Mouse (Mus musculus) adrenal gland, adult 2 months (tissue): Measurements from ENCODE around the gene Rad51b. TPM values are rescaled to one million over a fixed set of nuclear protein-coding genes. Genes with fewer than 3 reads are reported as not detected.
A peak's percentile ranks its signal among the peaks of the same experiment; 100 is the strongest.

ENCODE experiments used
- DNase-seq: peaks from one replicate; pipeline ENCODE4 v3.0.0; 2021
- polyA plus RNA-seq: library from polyadenylated mRNA; depleted of rRNA; stranded (reverse); fragments of >200 nt; gene quantifications from 2 replicates; pipeline ENCODE4 v1.2.3, GENCODE M21; 2012
- total RNA-seq, 2 experiments: library from RNA; stranded (reverse); gene quantifications; 2 replicates each; pipeline ENCODE4 v1.2.3; 2021

Gene Rad51b
- total and polyA plus RNA-seq, 3 experiments, result 0.08 to 0.49 (median 0.45) TPM

DNA sequence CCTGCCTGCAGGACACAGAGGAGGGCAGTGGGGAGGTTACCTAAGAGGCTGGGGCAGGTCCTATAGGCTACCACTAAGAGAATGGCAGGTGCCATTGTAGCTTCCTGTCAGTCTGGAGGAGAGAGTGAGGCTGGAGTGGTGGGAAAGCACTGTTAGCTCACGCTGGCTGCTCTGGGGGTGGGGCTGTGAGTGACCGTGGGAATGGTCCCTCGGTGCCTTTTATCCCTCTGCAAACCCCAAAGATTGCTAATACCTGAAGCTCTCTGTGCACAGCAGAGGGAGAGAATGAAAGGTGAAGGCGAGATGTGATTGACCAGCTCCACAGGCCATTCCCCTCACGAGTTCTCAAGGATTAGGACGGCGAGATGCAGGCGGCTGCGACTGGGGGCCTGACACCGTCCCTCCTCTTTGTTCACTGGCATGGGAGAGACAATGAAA, 510.3 kb downstream of the Rad51b start:
- DNase-seq, result no peak

DNA sequence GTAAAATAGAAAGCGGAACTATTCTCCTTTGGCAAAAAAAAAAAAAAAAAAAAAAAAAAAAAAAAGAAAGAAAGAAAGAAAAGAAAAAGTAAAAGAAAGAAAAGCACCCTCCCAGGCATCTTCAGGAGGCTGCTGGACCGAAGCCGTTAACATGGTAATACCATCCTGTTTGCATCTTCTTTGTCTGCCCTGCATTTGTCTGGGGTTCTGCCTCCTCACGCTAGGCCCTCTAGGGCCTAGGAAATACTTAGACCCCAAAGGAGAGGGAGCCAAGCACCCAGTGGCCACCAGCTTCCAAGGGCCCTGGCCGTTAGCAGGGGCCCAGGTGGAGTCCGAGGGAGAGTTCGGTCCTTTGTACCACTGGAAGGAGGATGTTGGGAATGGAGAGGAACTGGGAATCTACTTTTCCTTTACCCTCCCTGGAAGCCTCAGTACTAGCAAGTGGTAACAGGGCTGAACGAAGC, 510.9 kb downstream of the Rad51b start:
- no peak for DNase-seq

DNA sequence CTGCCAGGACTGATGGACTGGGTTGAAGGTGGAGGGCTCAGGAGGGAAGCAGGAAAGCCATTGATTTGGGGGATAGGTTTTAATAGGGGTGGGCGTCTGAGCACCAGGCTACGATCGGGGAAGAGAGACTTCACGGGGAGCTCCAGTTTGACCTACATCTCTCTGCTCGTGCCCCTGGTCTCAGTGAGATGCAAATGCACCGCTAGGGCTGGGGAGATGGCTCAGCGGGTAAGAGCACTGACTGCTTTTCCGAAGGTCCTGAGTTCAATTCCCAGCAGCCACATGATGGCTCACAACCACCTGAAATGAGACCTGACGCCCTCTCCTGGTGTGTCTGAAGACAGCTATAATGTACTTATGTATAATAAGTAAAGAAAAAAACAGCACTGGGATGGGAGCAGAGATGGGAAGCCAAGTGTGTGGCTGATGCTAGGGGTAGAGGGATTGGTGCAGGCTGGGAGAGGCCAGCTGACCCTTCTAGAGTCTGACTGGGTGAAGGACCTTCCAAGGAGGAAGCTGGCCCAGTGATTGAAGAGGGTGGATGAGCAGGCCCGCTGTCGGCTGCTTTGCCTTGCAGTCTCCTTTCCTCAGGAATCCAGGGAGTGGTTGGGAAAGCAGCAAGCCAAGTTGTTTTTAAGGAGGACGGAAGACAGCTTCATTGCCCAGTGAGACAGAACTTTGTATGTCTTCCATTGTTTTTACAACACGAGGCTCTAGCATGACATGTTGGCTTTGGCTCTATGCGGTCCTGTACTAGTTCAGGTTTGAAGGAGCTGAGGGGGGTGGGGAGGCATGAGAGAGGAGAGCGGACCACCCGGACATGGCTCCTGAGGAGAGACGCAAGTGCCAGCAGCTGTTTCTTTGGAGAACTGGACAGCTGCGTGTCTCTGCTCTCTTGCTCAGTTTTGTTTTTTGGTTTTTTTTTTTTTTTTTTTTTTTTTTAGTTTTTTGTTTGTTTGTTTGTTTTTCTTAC, 511.6 kb downstream of the Rad51b start:
- DNase-seq, result no peak

DNA sequence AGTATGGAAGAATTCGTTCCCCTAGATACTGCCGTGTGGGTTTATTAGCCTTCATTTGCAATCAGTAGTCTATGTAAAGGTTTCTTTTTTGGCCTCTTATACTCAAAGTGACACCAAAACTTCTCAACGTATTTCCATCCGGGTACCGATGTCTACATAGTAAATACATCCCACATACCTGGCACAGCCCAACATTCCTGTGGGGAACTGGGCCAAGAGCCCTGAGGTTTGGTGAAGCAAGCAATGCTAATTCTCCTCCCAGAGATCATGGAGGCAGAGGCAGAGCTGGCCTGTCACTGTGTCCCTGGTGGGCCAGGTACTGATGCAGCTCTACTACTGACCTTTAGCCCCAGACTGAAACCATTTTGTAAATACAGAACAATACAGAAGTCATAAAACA, 512.4 kb downstream of the Rad51b start:
- no peak for DNase-seq

DNA sequence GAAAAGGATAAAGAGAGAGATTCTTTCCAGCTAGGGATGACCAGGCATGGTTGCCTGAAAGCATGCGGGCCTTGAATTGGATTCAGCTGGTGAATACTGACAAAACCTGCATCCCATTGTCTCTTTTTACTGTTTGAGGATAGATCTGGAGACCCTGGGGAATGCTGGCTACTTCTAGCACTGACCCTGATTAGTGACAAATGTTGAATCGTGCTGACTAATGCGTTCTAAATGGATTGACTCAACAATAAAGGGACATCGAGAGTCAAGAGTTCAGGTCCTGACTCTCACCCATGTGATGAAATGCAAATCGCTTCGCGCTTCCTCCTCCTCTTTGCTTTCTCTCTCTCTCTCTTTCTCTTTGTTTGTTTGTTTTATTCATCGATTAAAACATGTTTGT, 515.3 kb downstream of the Rad51b start:
- no peak for DNase-seq

DNA sequence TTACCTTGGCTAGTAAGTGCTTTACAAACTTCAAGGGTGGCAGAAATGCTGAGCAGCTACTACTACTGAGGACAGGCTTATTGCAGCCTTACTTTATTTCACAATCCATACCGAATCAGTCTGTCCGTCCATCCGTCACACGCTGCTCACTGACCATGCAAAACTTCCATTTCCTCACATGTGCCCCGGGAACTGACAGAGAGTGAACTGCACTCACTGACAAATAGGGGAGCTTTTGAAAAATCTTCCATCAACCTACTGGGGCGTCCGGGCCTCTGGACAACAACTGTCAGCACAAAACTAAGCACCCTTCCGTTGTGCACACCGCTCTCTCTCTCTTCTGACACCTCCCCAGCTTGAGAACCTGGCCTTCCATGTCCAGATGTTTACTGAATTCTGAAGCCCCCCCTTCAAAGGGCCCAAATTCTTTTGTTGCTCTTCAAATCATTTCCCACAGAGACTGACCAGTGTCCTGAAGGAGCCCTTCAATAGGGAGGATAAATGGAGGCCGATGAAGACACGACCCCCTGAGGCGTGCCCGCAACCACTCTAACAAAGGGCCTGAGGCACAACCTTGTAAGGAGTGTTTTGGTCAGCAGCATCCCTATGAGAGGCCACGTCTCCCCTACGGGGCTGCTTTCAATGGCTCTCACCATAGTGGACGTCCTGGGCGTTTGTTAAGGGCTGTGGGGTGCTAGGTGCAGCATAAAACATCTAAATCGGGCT, 515.9 kb downstream of the Rad51b start:
- no peak for DNase-seq

DNA sequence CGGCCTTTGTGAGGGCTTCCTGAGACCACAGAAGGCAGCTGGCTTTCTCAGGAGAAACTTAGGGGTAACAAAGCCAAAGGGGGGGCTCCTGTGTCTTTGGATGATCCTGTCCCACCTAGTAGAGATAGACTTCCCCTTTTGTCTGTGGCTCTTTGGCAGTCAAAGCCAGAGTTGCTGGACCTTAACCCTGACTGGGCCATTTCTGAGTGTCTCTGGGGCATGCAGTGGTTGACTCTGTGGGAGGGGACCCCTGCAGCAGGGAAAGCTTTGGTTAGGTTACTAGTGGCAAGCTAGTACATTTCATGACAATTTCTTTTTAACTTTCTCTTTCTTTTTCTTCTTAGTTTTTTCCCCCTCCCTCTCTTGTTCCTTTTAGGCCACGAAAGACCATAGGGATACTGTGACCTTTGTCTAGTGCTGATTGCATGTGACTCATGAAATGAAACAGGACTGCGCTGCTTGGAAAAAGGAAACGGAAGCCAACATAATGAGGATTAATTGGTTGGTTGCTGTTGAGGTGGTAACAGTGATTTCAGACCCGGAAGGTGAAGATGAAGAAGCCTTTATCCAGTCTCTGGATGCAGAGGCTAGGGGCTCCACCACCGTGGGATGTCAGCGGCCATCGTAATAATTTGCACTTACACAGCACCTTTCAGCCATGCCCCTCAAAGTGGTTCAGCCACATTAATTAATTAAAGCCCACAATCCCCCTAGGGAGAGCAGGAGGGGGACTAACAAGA, 516.7 kb downstream of the Rad51b start:
- no peak for DNase-seq

DNA sequence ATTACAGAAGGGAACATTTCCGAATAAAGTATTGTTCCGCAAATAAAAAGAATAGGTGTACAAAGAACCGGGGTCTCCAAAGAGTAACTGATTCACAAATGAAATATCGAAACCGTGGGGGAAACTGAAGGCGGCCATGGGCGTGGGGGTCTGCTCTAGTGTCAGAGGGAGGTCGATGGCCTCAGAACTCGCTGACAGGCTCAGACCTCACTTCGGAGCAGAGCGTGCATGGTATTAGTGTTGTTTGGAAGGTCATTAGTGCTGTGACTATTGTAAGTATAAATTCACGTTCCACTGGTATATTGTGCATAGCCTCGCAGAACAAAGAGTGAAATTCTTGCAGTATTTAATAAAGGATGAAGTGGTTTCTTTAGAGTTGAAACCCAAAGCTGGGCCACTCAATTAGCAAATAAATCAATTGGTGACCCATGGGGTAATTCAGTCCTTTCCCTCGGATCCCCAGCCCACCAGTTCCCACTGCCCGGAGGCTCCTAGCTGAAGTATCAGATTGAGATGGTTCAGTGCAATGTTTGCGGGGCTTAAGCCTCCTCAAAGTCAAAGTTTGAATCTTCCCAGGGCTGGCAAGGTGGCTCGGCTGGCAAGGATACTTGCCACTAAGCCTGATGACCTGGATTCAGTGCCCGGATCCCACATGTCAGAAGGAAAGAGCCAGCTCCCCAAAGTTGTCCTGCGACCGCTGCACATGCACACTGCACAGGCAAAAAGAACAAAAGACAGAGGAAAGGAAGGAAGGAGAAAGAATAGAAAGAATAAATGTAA, 517.4 kb downstream of the Rad51b start:
- DNase-seq, result no peak

DNA sequence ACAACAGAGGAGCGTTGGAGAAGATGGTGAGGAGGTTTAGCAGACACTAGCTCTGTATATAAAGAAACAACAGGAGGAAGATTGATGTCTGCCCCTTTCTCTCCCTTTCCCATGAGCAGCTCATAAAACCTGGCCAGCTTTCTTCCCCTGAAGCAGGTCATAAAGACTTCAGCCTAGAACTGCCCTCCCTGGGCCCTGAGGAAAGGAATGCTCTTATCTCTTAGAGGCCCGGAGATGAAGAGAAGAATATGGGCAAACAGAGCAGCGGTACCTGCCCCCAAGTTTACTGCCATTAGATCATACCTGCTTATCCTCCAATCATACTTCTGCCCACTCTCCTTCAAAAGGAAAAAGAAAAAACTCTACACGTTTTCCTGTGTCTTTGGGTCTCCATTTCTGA, 519.2 kb downstream of the Rad51b start:
- DNase-seq, result no peak

DNA sequence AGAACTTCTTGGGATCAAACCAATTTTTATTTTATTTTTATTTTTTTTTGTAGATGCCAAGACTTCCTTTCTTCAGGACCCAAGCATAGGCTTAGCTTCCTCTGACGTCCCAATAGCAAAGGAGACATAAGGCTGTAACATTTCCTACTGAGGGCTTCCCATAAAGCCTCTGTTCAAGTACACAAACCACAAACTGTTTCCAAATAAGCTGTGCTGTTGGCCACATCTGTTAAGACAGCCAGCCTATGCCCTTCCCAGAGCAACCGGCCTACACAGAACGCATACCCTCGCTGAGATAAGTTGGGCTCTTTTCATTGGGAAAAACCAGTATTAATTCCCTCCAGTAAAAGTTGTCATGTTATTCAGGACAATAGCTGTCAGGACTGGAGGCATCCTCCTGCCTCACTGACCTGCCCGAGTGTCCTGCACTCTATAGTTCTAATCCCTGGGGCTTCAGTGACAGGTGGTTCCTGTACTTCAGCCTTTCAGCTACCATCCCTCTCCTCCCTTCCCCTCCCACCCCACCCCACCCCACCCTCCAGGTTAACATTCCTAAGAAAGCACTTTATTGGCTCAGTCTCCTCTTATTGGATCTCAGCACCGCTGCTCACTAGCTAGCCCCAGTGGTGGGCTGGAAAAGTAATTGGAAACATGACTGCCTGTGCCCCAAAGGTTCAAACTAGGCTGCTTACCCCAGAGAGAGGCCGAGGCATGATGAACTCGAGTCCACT, 523.3 kb downstream of the Rad51b start:
- DNase-seq, result no peak

DNA sequence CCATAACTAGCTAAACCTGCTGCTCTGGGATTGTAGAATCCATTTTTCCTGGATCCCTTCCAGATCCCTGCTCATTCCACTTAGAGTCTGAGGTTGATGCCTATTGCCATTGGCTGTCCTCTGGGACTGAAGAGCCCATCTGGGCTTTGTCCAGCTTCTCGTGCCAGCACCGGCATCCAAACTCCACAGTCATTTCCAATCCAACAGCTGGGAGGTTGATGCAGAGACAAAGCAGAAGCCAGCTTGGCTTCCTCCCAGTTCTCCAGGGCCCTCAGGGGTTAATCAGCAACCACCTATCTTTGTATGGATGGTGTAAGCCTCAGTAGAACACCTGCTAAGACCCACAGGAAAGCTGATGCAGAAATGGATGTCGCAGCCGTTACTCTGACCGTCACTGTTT, 524.8 kb downstream of the Rad51b start:
- DNase-seq, result no peak

DNA sequence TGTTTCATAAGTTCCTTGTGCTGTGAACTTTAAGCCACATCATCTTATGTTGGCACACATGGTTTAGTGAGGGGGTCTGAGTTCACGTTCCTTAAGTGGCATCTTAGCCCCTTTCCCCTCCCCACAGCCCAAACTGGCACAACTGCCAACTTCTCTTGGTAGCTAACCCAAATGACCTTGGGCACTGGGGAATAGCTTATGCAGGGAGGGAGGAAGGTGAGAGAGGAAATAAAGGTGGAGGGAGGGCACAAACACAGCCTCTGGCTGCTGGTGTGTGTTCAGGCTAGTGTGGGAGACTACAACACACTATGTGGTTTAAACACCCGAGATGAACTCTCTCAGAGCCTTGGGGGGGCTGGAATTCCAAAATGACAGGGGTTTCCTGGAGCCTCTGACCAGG, 525.3 kb downstream of the Rad51b start:
- DNase-seq, result no peak

DNA sequence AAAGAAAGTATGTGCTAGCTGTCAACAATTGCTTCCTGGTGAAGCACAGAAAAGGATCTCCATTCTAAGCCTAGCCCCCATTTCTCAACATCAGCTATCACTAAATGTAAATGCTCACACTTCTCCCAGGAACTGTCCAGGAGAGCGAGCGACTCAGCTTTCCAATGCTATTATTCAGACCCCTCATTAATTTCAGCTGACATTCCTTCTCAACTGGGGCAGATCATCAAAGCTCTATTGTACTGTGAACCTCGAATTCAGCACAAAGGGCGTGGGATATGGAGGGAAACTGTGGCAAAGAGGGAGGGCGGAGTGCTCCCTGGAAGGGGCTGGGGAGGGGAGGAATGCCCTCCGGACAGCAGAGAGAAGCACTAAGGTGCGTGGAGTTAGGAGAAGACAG, 528.8 kb downstream of the Rad51b start:
- no peak for DNase-seq

DNA sequence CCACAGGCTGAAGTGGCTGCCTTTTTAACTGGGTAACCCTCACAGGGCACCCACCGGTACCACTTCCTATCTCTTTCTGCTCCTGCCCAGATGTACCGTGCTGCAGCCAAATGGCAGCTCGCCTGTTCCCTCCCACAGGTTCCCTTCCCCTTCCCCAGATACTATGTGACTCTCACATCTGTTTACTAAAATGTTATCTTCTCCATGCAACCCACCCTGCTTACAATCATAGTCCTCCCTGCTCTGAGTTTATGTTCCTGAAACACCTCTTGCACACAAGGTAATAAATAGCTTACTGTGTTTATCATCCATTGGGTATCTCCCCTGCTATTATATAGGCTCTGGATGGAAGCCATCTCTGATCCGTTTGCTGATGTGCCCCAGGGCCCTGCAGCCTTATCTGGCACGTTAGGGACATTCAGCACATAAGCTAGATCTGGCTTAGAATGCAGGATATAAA, 530.2 kb downstream of the Rad51b start:
- DNase-seq, result no peak

DNA sequence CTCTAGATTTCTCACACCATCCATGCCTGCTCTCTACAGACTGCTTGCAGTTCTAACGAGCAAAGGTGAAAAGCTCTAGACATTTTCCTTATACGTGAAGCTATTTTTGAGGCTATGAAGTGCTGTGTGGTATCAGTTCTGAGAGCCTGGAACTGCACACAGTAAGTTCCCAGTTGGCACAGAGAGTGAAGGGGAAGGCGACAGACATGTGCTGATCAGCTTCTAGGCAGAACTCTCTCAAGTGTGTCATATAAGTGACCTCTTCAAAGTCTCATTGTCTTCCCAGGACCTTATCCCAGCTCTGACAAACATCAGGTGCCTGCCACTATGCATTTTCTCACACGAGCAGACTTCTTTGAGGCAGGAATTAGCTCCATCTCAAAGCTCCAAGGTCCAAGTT, 530.7 kb downstream of the Rad51b start:
- DNase-seq, result no peak

DNA sequence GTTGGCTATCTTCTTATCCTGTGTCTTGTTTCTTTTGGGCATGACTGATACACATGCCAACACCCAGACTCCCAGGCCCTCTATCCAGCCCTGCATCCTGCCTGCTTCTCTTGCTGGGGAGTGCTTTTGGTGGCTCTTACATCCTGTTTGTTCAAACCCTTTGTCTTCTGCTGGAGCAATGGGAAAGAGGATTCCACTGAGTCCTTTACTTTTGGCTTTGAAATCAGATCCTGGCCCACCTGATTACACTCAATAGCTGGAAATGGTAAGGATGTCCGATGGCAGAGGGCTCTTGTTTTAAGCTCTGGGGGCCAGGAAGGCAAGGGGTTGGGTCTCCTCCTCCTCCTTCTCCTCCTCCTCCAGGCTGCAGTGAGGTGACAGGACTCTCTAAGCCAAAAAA, 533.6 kb downstream of the Rad51b start:
- DNase-seq, result no peak

DNA sequence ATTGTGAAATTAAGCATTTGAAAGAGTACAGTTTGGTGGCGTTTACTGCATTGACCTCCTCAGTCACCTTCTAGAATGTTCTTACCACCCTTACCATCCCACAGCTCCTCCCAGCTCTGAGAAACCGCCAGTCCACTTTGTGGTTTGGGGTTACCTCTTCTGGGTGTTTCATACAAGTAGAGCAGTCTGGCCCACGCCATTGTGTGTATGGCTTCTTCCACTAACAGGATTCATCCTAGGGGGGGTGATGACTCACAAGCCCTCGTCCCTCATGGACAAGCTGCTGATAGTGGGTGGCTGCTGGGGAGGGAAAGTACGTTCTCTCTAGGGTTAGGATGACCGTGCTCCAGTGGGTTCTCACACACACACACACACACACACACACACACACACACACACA, 535.5 kb downstream of the Rad51b start:
- peak; percentile 38 for DNase-seq

DNA sequence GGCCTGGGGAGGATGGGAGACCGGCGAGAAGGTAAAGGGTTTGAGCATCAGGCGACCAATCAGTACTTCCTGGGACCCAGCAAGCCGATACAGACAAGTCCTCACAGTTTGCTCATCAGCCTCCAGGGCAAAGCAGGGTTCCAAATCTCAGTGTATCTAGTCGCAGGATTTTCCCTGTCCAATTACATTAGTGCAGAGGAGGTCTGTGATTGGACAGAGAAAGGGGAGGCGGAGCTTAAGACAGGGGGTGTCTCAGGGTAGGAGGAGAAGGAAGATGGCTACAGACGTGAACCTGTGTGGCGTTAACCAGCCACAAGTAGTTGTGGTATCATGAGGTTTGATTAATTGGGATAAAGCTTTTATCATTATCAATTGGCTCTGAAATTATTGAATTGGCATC, 538.4 kb downstream of the Rad51b start:
- no peak for DNase-seq

DNA sequence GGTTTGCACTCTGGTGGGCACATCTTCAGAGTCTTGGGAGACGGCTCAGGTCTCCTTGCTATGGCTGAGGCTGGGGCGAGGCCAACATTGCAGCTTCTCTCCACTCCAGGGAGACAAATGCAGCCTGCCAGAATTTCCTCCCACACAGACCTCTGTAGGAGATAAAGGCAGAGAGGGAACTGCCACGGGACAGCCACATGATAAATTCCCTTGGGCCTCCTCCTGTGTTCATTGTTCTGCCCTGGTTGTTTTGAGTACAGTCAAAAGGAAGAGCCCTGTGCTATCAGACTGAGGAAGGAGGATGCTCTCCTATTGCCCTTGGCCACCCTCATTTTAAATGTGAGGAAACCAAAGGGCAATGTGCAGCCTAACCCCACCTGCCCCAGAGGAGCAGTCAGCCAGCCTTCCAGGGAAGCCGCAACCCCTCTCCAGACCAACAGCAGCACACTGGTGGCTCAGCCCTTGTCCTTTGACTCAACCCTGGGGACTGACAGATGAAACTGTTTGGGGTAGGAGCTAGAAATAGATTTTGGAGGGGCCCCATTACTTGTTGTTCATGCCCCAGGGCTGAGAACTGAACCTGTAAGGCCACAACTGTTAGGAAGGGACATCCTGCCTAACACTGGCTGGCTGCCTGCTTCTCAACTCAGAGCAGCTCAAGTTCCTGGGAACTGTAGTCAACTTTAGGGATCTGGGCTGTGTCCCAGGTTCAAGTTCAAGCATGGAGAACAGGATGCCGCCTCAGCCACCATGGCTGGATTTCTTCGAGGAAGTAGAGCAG, 541.3 kb downstream of the Rad51b start:
- peak; percentile 77 for DNase-seq
